Mouse (Mus musculus) cortical plate, adult 2 months (tissue): ENCODE results near the gene Nrl.

Source experiments
- CTCF ChIP-seq: fragments of 200-500 bp; IDR thresholded peaks from 2 replicates; pipeline ENCODE4 v1.5.1; 2011; ENCODE audit warnings: mild to moderate bottlenecking, control low read depth, low read length; ENCODE audit not compliant: insufficient read depth; ENCODE audit errors: extremely low read depth
- POLR2A ChIP-seq: fragments of 200-500 bp; IDR thresholded peaks from 2 replicates; pipeline ENCODE4 v1.6.1; 2011; ENCODE audit warnings: mild to moderate bottlenecking, low read length, control low read depth; ENCODE audit not compliant: insufficient read depth; ENCODE audit errors: extremely low read depth

DNA sequence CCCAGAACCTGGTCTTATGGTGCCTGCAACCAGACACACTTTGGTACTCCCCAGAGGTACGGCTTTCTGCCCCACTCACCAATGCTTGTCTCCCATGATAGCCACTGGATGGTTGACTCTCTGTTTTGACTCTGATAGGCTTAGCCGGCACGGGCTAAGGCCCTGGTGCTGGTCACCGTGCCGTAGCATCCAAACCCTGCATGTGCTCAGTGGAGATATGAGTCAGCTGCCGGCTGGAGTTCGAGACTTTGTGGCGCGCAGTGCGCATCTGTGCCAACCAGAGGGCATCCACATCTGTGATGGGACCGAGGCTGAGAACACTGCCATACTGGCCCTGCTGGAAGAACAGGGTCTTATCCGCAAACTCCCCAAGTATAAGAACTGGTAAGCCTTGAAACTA, 17.5 kb upstream of the Nrl start:
- TF ChIP-seq POLR2A (no peak), CTCF (no peak)
